Mouse (Mus musculus) stomach, postnatal 0 days (tissue): ENCODE measurements at regions not wholly inside any gene's neighbourhood (a gene's known extent, or its start where the extent isn't known, plus 50 kb on each side); places are given as distances from the start of the nearest gene placed in this dataset.

ENCODE experiments used
- CTCF ChIP-seq: IDR thresholded peaks from 2 replicates; pipeline ENCODE4 v1.5.1; 2016; ENCODE audit warnings: antibody characterized with exemption, low read depth, mild to moderate bottlenecking, moderate library complexity
- EP300 ChIP-seq: optimal IDR thresholded peaks from 2 replicates; pipeline ENCODE3; 2016; ENCODE audit warnings: antibody characterized with exemption

GRCm38 (mm10) chr15:67850118-67850517 is 1349.4 kb upstream of the Lrrc6 start:
- TF ChIP-seq EP300 (no peak), CTCF (no peak)
